Comparison of ENCODE assay signal across 8 mouse cellular contexts in genomic region chr8:60632250-60632932, GRCm38 (mm10). TPM values are rescaled to one million over a fixed set of nuclear protein-coding genes. Genes with fewer than 3 reads are reported as not detected.
A peak's percentile ranks its signal among the peaks of the same experiment; 100 is the strongest.
DNase-seq lines count a peak whose midpoint lies in the region; ATAC-seq and TF ChIP-seq lines count a peak whose summit lies in the region.

Gene Mfap3l (plus strand): TSS chr8:60632827.

- H3K4me2 ChIP-seq in embryonic facial prominence, embryonic 12.5 days (replicated peaks) = peak within 1 kb of the TSS; percentile 99
- peak within 1 kb of the TSS; percentile 98 for H3K4me2 ChIP-seq in intestine, postnatal 0 days (replicated peaks; ENCODE audit: low read depth)

- intact Hi-C loops in left cerebral cortex, postnatal 36 days (cut with DNase I) = loop anchor here (5.0 to 10.0 kb wide), 4 partner anchors 35 to 362 kb away; partner anchors contain the start of gene Nek1

- 1% methylated on average over 60 of the region's 60 CpGs for WGBS in embryonic facial prominence, embryonic 12.5 days
- under 1% methylated on average over 60 of the region's 60 CpGs for WGBS in intestine, postnatal 0 days
- under 1% methylated on average over 57 of the region's 60 CpGs for WGBS in midbrain, embryonic 10.5 days

- no peaks in the 10 kb centered on the region for H3K9me3 ChIP-seq in embryonic facial prominence, embryonic 12.5 days
- H3K9me3 ChIP-seq in intestine, postnatal 0 days (ENCODE audit: control insufficient read depth) = no peaks in the 10 kb centered on the region
- no peaks in the 10 kb centered on the region for H3K9me3 ChIP-seq in midbrain, embryonic 10.5 days (replicated peaks)

- H3K27me3 ChIP-seq in embryonic facial prominence, embryonic 12.5 days = peaks cover 12% of the 10 kb centered on the region
- H3K27me3 ChIP-seq in intestine, postnatal 0 days (replicated peaks; ENCODE audit: control insufficient read depth, insufficient read depth, low read length) = peaks cover 9% of the 10 kb centered on the region; the same call in 1 of the 2 replicates
- peaks cover 45% of the 10 kb centered on the region for H3K27me3 ChIP-seq in midbrain, embryonic 10.5 days (ENCODE audit: low read depth, poor library complexity, severe bottlenecking)

- peak; percentile 98 for ATAC-seq in embryonic facial prominence, embryonic 12.5 days (ENCODE audit: insufficient number of reproducible peaks, insufficient read depth, low FRiP score, low TSS enrichment)
- peak; percentile 81 for ATAC-seq in granulocyte monocyte progenitor cell, adult 5-6 weeks (replicated peaks; ENCODE audit: poor library complexity, severe bottlenecking)
- ATAC-seq in intestine, postnatal 0 days = peak; percentile 99

- DNase-seq in adrenal gland, postnatal 36 days = peak; percentile 94 to 95
- DNase-seq in left cerebral cortex, postnatal 36 days (ENCODE audit: low spot score in 2 of 2) = peak; percentile 92 to 95
- DNase-seq in midbrain, embryonic 10.5 days (ENCODE audit: low spot score) = peak; percentile 94
- DNase-seq in right cerebral cortex, postnatal 36 days (ENCODE audit: low spot score in 2 of 2) = peak; percentile 93 to 95
- peak; percentile 93 for DNase-seq in yolk sac, embryonic 10.5 days (ENCODE audit: low spot score)

- peak; percentile 45; the same call in 1 of the 2 replicates for TF ChIP-seq CTCF in intestine, postnatal 0 days (IDR thresholded peaks at IDR 0.05; ENCODE audit: low read depth)

- no peaks in the 10 kb centered on the region for H3K36me3 ChIP-seq in embryonic facial prominence, embryonic 12.5 days
- no peaks in the 10 kb centered on the region for H3K36me3 ChIP-seq in intestine, postnatal 0 days (ENCODE audit: control insufficient read depth, insufficient read depth)
- H3K36me3 ChIP-seq in midbrain, embryonic 10.5 days = no peaks in the 10 kb centered on the region

- peak within 1 kb of the TSS; percentile 63 for H3K9ac ChIP-seq in embryonic facial prominence, embryonic 12.5 days
- peak within 1 kb of the TSS; percentile 58; the same call in 1 of the 2 replicates for H3K9ac ChIP-seq in intestine, postnatal 0 days (ENCODE audit: low read depth, low read length)

- H3K27ac ChIP-seq in embryonic facial prominence, embryonic 12.5 days = 0 out of 2 replicates have a peak within 1 kb of the TSS, but pooled peaks have one; percentile 23
- no peak within 1 kb of the TSS for H3K27ac ChIP-seq in intestine, postnatal 0 days (ENCODE audit: low read depth, low read length)
- peak within 1 kb of the TSS; percentile 74 for H3K27ac ChIP-seq in midbrain, embryonic 10.5 days (replicated peaks)

- H3K4me1 ChIP-seq in embryonic facial prominence, embryonic 12.5 days = no peaks in the 10 kb centered on the region
- peaks cover 3% of the 10 kb centered on the region; the same call in 1 of the 2 replicates for H3K4me1 ChIP-seq in intestine, postnatal 0 days (replicated peaks; ENCODE audit: control insufficient read depth, insufficient read depth, low read length)
- H3K4me1 ChIP-seq in midbrain, embryonic 10.5 days = peaks cover 20% of the 10 kb centered on the region

- H3K4me3 ChIP-seq in embryonic facial prominence, embryonic 12.5 days = peak within 1 kb of the TSS; percentile 66
- H3K4me3 ChIP-seq in intestine, postnatal 0 days (ENCODE audit: low read depth, low read length) = peak within 1 kb of the TSS; percentile 68
- H3K4me3 ChIP-seq in midbrain, embryonic 10.5 days = peak within 1 kb of the TSS; percentile 65

RNA-seq across cellular contexts. Expression of gene Mfap3l, which starts in this region (rescaled TPM):
- total RNA-seq in adrenal gland, postnatal 36 days (2021) = 1 to 10 TPM; 2.1 to 2.8 TPM
- 1.7 and 1.8 TPM in 2 replicates for polyA plus RNA-seq in embryonic facial prominence, embryonic 12.5 days (2016; fragmentation: Nextera tagmentation; extraction: Ambion mirVana)
- total RNA-seq in granulocyte monocyte progenitor cell, adult 5-6 weeks (2014; fragmentation: Nextera tagmentation) = 2.9 and 3.1 TPM in 2 replicates
- total RNA-seq in granulocyte monocyte progenitor cell, adult 5-6 weeks (2017) = 3.1 and 4.9 TPM in 2 replicates
- polyA plus RNA-seq in intestine, postnatal 0 days (2015; fragmentation: Nextera tagmentation; extraction: Ambion mirVana) = 0.99 and 1.1 TPM in 2 replicates
- total RNA-seq in left cerebral cortex, postnatal 36 days (2021) = 10 to 100 TPM; 49.6 to 53.0 TPM
- polyA plus RNA-seq in midbrain, embryonic 10.5 days (2016; fragmentation: Nextera tagmentation; extraction: Ambion mirVana) = 1.3 and 1.7 TPM in 2 replicates

Comparison
In these comparisons a context has a peak if more than half of its experiments do, and no peak if none do; other contexts are left out.
1. RNA of gene Mfap3l (total RNA-seq): 49.6 to 53.0 TPM in left cerebral cortex, postnatal 36 days; 2.9 to 4.9 TPM in granulocyte monocyte progenitor cell, adult 5-6 weeks and 2.1 to 2.8 TPM in adrenal gland, postnatal 36 days; every median in the first group is over 4 times any median in the second.
2. Peak in every context shown above with its lines, with median percentiles within 50 percentile points of each other: DNase-seq, ATAC-seq and H3K4me3 ChIP-seq.